Mouse (Mus musculus) forebrain, embryonic 16.5 days (tissue): ENCODE data around the gene Magi3. TPM values are rescaled to one million over a fixed set of nuclear protein-coding genes. Genes with fewer than 3 reads are reported as not detected.
A peak's percentile ranks its signal among the peaks of the same experiment; 100 is the strongest.

Source experiments
- ATAC-seq: fragments of 200-750 bp; cut with Nextera tagmentation; 2 replicates; pipeline ENCODE4 v1.8.0; 2017; ENCODE audit warnings: mild to moderate bottlenecking, moderate library complexity
- H3K27ac ChIP-seq: fragments of 300-500 bp; sonication (generic); 2 replicates; pipeline ENCODE4 v1.5.1; 2014; ENCODE audit warnings: low read length, control low read depth
- H3K27me3 ChIP-seq: fragments of 300-500 bp; sonication (generic); replicated peaks from 2 replicates; pipeline ENCODE4 v1.6.1; 2014; ENCODE audit warnings: low read length; ENCODE audit not compliant: control insufficient read depth, insufficient read depth
- H3K36me3 ChIP-seq: fragments of 300-500 bp; sonication (generic); 2 replicates; pipeline ENCODE4 v1.6.1; 2014; ENCODE audit not compliant: control insufficient read depth, insufficient read depth
- H3K4me1 ChIP-seq: fragments of 300-500 bp; sonication (generic); replicated peaks from 2 replicates; pipeline ENCODE4 v1.6.1; 2014; ENCODE audit warnings: low read length; ENCODE audit not compliant: control insufficient read depth, insufficient read depth
- H3K4me2 ChIP-seq: fragments of 300-500 bp; sonication (generic); 2 replicates; pipeline ENCODE4 v1.6.1; 2014; ENCODE audit warnings: mild to moderate bottlenecking, low read length, control low read depth
- H3K4me3 ChIP-seq: fragments of 300-500 bp; sonication (generic); replicated peaks from 2 replicates; pipeline ENCODE4 v1.5.1; 2014; ENCODE audit warnings: mild to moderate bottlenecking, low read length, control low read depth
- H3K9ac ChIP-seq: fragments of 300-500 bp; sonication (generic); replicated peaks from 2 replicates; pipeline ENCODE4 v1.6.1; 2014; ENCODE audit warnings: low read depth, low read length, control low read depth
- H3K9me3 ChIP-seq: fragments of 300-500 bp; sonication (generic); 2 replicates; pipeline ENCODE4 v1.6.1; 2016; ENCODE audit warnings: low read length; ENCODE audit not compliant: control insufficient read depth
- WGBS: fragments of 180-500 bp; shearing (Covaris S2); extraction: QIAGEN DNeasy Blood & Tissue Kit; methylation state at CpG from one replicate; pipeline ENCODE4 v1.1.7; 2014; 5-methylcytosine and 5-hydroxymethylcytosine counted together
- polyA plus RNA-seq: library from polyadenylated mRNA; unstranded; fragments of >200 nt; fragmentation: Nextera tagmentation; extraction: Ambion mirVana; gene quantifications from 2 replicates; pipeline ENCODE4 v1.2.1, GENCODE M21; 2015

The Magi3 gene
- polyA plus RNA-seq, 1 experiment from 2014 or later = 7.6 TPM

GRCm38 (mm10) chr3:104221156-104221555 is 982 bp upstream of the Magi3 start:
- peaks cover 13% of the 10 kb centered on the region for H3K4me1 ChIP-seq
- WGBS = 10% methylated on average over 11 of the region's 11 CpGs
- no peak overlapping the region for H3K27ac ChIP-seq
- no peaks in the 10 kb centered on the region for H3K27me3 ChIP-seq
- H3K9ac ChIP-seq = peak overlapping the region; percentile 1; the same call in 1 of the 2 replicates
- peak overlapping the region; percentile 62 for H3K4me2 ChIP-seq
- peak overlapping the region; percentile 68 for H3K4me3 ChIP-seq
- ATAC-seq = no peak
- no peaks in the 10 kb centered on the region for H3K36me3 ChIP-seq
- no peaks in the 10 kb centered on the region for H3K9me3 ChIP-seq

DNA sequence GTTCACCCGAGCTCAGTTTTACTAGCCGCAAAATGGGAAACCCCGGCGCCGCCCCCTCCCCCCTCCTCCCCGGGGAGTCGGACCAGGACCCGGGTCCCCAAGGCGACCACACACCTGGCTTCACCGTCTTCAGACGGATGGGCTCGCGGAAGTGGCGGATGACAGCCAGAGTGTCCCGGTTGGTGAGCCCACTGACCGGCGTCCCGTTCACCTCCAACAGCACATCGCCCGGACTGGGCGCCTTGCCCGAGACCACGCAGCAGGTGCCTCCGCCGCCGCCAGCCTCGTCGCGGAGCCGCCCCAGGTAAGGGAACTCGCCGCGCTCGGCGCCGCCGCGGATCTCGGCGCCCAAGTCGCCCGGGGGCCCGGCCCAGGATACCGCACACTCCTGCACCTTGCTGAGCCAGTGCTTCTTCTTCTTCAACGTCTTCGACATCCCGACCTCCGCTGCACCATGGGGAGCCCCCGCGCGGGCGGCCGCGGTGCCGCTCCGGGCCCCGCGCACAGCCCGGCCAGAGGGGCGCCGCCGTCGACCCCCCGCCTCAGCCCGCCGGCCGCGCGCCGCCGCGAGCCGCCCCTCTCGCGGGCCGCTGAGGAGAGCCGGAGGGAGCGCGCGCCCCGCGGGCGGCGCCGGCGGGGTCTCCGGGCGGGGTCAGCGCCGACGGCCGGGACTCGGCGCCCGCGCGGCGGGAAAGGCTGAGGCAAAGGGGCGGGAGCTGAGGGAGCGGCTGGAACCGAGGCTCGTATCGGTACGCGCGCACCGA is 461 bp downstream of the Magi3 start:
- Histone ChIP-seq H3K4me1 (peaks cover 13% of the 10 kb centered on the region), H3K9ac (peak overlapping the region; percentile 77), H3K27ac (peak overlapping the region; percentile 96), H3K4me2 (peak overlapping the region; percentile 88), H3K27me3 (no peaks in the 10 kb centered on the region), H3K36me3 (no peaks in the 10 kb centered on the region), H3K4me3 (peak overlapping the region; percentile 68), H3K9me3 (no peaks in the 10 kb centered on the region)
- no peak for ATAC-seq
- WGBS = under 1% methylated on average over 98 of the region's 107 CpGs

DNA sequence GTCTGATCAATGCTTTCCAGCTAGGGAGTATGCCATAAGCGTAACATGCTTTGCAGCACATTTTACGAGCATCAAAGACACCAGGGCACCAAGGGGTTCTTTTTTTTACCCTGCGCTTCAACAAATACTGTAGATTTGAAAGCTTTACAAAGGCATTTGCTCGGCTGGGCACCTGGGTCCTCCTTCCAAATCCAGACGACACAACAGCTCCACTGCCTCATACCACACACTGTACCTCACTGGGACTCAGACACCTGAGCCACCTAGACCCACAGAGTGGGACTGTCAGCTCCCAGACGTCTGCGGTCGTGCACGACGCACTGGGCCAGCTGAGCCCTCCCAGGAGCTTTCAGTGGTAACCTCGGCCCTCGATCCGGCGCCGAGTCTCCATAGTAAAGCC is 1.2 kb downstream of the Magi3 start:
- H3K4me3 ChIP-seq = peak overlapping the region; percentile 68
- 1% methylated on average over 15 of the region's 15 CpGs for WGBS
- H3K9ac ChIP-seq = peak overlapping the region; percentile 77
- no peaks in the 10 kb centered on the region for H3K27me3 ChIP-seq
- H3K4me1 ChIP-seq = peaks cover 13% of the 10 kb centered on the region
- peak overlapping the region; percentile 47; the same call in 1 of the 2 replicates for H3K27ac ChIP-seq
- no peak for ATAC-seq
- no peaks in the 10 kb centered on the region for H3K36me3 ChIP-seq
- H3K9me3 ChIP-seq = no peaks in the 10 kb centered on the region
- peak overlapping the region; percentile 88 for H3K4me2 ChIP-seq

DNA sequence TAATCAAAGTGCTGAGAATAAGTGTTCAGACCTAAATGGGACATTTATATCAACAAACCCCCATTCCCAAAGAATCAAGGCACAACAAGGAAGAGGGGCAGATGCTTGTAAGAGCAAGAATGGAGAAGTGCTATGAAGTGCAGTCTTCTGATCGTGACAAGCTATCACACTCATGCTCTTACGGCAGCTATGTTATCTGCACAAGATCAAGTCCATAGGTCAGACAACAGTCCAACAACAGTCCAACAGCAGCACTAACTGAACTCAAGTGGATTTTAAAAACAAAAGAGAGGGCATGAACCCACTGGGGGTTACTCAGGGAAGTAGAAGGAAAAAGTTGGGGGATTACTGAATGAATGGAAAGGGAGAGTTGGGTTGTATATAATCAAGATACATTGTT is 30.4 kb downstream of the Magi3 start:
- no peak overlapping the region for H3K9ac ChIP-seq
- WGBS = 91% methylated on average over 2 of the region's 2 CpGs
- no peak for ATAC-seq
- no peaks in the 10 kb centered on the region for H3K9me3 ChIP-seq
- H3K27me3 ChIP-seq = no peaks in the 10 kb centered on the region
- no peak overlapping the region for H3K4me2 ChIP-seq
- H3K4me1 ChIP-seq = no peaks in the 10 kb centered on the region
- no peak overlapping the region for H3K4me3 ChIP-seq
- no peaks in the 10 kb centered on the region for H3K36me3 ChIP-seq
- no peak overlapping the region for H3K27ac ChIP-seq

DNA sequence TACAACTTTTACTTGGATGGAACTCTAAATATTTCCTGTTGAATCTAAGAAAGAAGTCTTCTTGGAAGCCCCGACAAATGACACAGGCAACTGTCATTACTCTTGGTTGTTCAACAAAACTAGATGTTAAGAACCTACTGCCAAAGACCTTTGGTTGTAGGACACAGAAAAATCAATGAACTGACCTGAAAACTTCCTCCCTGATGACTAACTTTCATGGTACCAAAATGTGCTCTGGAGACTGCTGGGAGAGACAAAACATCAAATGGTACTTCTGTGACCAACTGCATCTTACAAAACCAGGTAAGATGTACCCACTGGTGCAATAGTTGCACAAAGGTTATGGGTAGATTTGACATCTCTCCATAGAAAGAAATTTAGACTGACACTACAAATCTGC is 30.9 kb downstream of the Magi3 start:
- no peaks in the 10 kb centered on the region for H3K27me3 ChIP-seq
- no peak overlapping the region for H3K27ac ChIP-seq
- WGBS = 96% methylated on average over 1 of the region's 1 CpGs
- H3K36me3 ChIP-seq = no peaks in the 10 kb centered on the region
- H3K4me2 ChIP-seq = no peak overlapping the region
- H3K9me3 ChIP-seq = no peaks in the 10 kb centered on the region
- H3K4me3 ChIP-seq = no peak overlapping the region
- ATAC-seq = no peak
- H3K4me1 ChIP-seq = no peaks in the 10 kb centered on the region
- no peak overlapping the region for H3K9ac ChIP-seq

GRCm38 (mm10) chr3:104184270-104184669 is 35.9 kb downstream of the Magi3 start:
- no peak for ATAC-seq
- 96% methylated on average over 2 of the region's 2 CpGs for WGBS

DNA sequence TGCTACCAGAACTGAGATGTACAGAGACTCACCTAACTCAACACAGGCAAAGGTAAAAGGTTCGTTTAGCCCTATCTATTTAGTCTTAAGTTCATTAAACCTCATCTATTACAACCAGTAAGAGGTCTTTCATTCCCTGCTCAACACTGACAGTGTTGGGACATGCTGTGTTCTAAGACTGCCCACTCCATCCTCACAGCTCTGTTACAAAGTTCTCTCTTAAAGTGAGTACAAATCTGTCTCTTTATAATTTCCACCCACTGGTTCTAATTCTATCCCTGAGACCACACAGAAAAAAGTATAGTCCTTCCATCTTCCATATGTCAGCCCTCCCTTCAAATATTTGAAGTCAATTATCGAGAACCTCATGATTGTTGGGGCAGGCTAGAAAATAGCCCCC is 36.5 kb downstream of the Magi3 start:
- Histone ChIP-seq H3K4me3 (no peak overlapping the region), H3K4me1 (no peaks in the 10 kb centered on the region), H3K27ac (no peak overlapping the region), H3K27me3 (no peaks in the 10 kb centered on the region), H3K4me2 (no peak overlapping the region), H3K9ac (no peak overlapping the region), H3K36me3 (no peaks in the 10 kb centered on the region), H3K9me3 (no peaks in the 10 kb centered on the region)
- no peak for ATAC-seq
- 75% methylated on average over 2 of the region's 2 CpGs for WGBS

More at GRCm38 (mm10) chr3:104184270-104184669, 35.9 kb downstream of the Magi3 start:
- H3K27me3 ChIP-seq = no peaks in the 10 kb centered on the region
- H3K9me3 ChIP-seq = no peaks in the 10 kb centered on the region
- H3K27ac ChIP-seq = no peak overlapping the region
- no peak overlapping the region for H3K4me3 ChIP-seq
- H3K4me1 ChIP-seq = no peaks in the 10 kb centered on the region
- no peak overlapping the region for H3K4me2 ChIP-seq
- no peak overlapping the region for H3K9ac ChIP-seq
- H3K36me3 ChIP-seq = no peaks in the 10 kb centered on the region

DNA sequence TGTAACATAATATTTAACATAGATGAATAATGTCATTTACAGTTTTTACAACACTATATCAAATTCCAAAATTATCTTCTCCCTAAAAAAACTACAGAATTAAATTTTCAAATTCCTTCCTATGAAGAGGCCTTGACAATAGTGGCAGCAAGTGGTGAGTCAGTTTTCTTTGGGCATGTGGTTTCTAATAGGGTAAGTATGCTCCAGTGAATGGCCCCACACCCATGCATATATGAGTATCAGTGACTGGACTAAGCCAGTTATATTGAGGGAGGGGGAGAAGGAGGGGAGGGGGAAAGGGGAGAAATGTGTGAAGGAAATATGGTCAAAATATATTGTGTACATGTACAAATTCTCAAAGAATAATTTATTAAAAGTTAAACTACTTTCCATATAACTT is 37.5 kb downstream of the Magi3 start:
- no peak overlapping the region for H3K4me3 ChIP-seq
- no peaks in the 10 kb centered on the region for H3K4me1 ChIP-seq
- no peak overlapping the region for H3K9ac ChIP-seq
- H3K36me3 ChIP-seq = no peaks in the 10 kb centered on the region
- H3K9me3 ChIP-seq = no peaks in the 10 kb centered on the region
- no peak for ATAC-seq
- no peaks in the 10 kb centered on the region for H3K27me3 ChIP-seq
- H3K4me2 ChIP-seq = no peak overlapping the region
- no peak overlapping the region for H3K27ac ChIP-seq

DNA sequence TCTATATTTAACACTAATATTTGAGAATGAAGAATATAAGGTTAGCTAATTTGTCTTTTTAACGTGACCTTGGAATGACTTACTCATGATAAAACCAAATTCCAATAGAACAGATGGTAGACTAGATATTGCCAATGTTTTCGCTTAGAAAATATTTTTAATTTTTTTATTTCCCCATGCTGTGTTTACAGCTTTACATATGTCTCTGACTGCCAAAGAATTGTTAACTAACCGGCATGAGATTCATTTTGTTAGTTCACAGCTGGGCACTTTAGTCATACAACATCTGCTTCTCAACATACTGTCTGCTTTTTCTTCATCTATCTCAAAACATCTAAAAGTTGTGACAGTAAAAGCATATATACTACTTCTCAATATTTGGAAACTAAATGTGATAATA is 58.8 kb downstream of the Magi3 start:
- WGBS = 64% methylated on average over 3 of the region's 3 CpGs
- H3K9me3 ChIP-seq = no peaks in the 10 kb centered on the region
- no peak for ATAC-seq

DNA sequence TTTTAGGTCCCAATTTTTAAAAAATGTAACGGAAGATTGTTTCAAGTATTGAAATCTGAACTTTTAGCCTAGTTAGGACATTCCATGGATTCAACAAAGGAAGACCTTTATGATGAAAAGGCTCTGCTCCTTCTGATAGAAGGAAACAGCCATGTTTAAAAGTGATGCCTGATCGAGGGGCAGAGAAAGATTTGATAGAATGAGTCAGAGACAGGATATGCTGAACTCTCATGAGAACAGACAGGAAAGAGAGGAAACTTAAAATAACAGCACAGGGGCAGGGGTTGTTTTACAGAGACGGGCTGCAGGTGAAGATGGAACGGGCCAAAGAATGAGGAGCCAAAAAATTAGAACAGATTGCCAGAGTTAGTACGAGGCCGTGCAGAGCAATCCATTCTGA is 59.6 kb downstream of the Magi3 start:
- Histone ChIP-seq H3K9me3 (no peaks in the 10 kb centered on the region), H3K4me3 (no peak overlapping the region), H3K27me3 (no peaks in the 10 kb centered on the region), H3K4me1 (no peaks in the 10 kb centered on the region), H3K9ac (no peak overlapping the region), H3K36me3 (no peaks in the 10 kb centered on the region), H3K4me2 (no peak overlapping the region), H3K27ac (no peak overlapping the region)
- no peak for ATAC-seq
- 85% methylated on average over 6 of the region's 6 CpGs for WGBS

More for the DNA sequence above, 58.8 kb downstream of the Magi3 start:
- H3K27ac ChIP-seq = no peak overlapping the region
- no peaks in the 10 kb centered on the region for H3K36me3 ChIP-seq
- H3K4me1 ChIP-seq = no peaks in the 10 kb centered on the region
- no peak overlapping the region for H3K4me3 ChIP-seq
- H3K4me2 ChIP-seq = no peak overlapping the region
- H3K27me3 ChIP-seq = no peaks in the 10 kb centered on the region
- H3K9ac ChIP-seq = no peak overlapping the region
